Mouse (Mus musculus): Measurements from ENCODE around the gene Lgr6.

The Lgr6 gene

GRCm38 (mm10) chr1:135105124-135105523 lies at the start of gene Lgr6:
Lgr6 (minus strand) TSS chr1:135105276.
- no peak for DNase-seq (ENCODE audit: extremely low read depth, low read depth, low spot score)

- no peak for DNase-seq (ENCODE audit: extremely low read depth, low read depth, low spot score)
Observed at GRCm38 (mm10) chr1:135154411-135154959, 49.4 kb upstream of the Lgr6 start.

- no peak for DNase-seq (ENCODE audit: extremely low read depth, low read depth, low spot score)
Observed at GRCm38 (mm10) chr1:135154011-135154410, 48.9 kb upstream of the Lgr6 start.

GRCm38 (mm10) chr1:135148996-135149395 lies 43.9 kb upstream of the Lgr6 start:
- DNase-seq (ENCODE audit: extremely low read depth, low read depth, low spot score) = no peak

GRCm38 (mm10) chr1:135148476-135148875 lies 43.4 kb upstream of the Lgr6 start:
- DNase-seq (ENCODE audit: extremely low read depth, low read depth, low spot score) = no peak

GRCm38 (mm10) chr1:135147702-135148058 lies 42.6 kb upstream of the Lgr6 start:
- DNase-seq (ENCODE audit: extremely low read depth, low read depth, low spot score) = no peak

- no peak for DNase-seq (ENCODE audit: extremely low read depth, low read depth, low spot score)
Observed at GRCm38 (mm10) chr1:135146946-135147701, 42.0 kb upstream of the Lgr6 start.

GRCm38 (mm10) chr1:135146077-135146945 lies 41.2 kb upstream of the Lgr6 start, which contains the start of gene Arl8a:
Arl8a (plus strand) TSS chr1:135146824.
- no peak for DNase-seq (ENCODE audit: extremely low read depth, low read depth, low spot score)

- no peak for DNase-seq (ENCODE audit: extremely low read depth, low read depth, low spot score)
Observed at GRCm38 (mm10) chr1:135143940-135144339, 38.9 kb upstream of the Lgr6 start.

- DNase-seq (ENCODE audit: extremely low read depth, low read depth, low spot score) = no peak
Observed at GRCm38 (mm10) chr1:135142452-135142851, 37.4 kb upstream of the Lgr6 start.

- no peak for DNase-seq (ENCODE audit: extremely low read depth, low read depth, low spot score)
Observed at GRCm38 (mm10) chr1:135139906-135140305, 34.8 kb upstream of the Lgr6 start.

- DNase-seq (ENCODE audit: extremely low read depth, low read depth, low spot score) = no peak
Observed at GRCm38 (mm10) chr1:135136500-135136899, 31.4 kb upstream of the Lgr6 start.

- DNase-seq (ENCODE audit: extremely low read depth, low read depth, low spot score) = no peak
Observed at GRCm38 (mm10) chr1:135135111-135135787, 30.2 kb upstream of the Lgr6 start.

- no peak for DNase-seq (ENCODE audit: extremely low read depth, low read depth, low spot score)
Observed at GRCm38 (mm10) chr1:135133678-135134435, 28.8 kb upstream of the Lgr6 start.

GRCm38 (mm10) chr1:135132893-135133369 lies 27.9 kb upstream of the Lgr6 start:
- no peak for DNase-seq (ENCODE audit: extremely low read depth, low read depth, low spot score)

- no peak for DNase-seq (ENCODE audit: extremely low read depth, low read depth, low spot score)
Observed at GRCm38 (mm10) chr1:135132473-135132872, 27.4 kb upstream of the Lgr6 start, which contains the start of gene Ptpn7. Ptpn7 (plus strand) TSS chr1:135132700.

GRCm38 (mm10) chr1:135131560-135131959 lies 26.5 kb upstream of the Lgr6 start:
- no peak for DNase-seq (ENCODE audit: extremely low read depth, low read depth, low spot score)

GRCm38 (mm10) chr1:135131034-135131433 lies 26.0 kb upstream of the Lgr6 start:
- DNase-seq (ENCODE audit: extremely low read depth, low read depth, low spot score) = no peak

GRCm38 (mm10) chr1:135130376-135131018 lies 25.4 kb upstream of the Lgr6 start:
- DNase-seq (ENCODE audit: extremely low read depth, low read depth, low spot score) = no peak
